Mouse (Mus musculus): ENCODE data around the gene Pcnx.

Gene Pcnx

GRCm38 (mm10) chr12:81904456-81904855, 44.6 kb downstream of the Pcnx start:
- DNase-seq (ENCODE audit: low spot score): no peak

GRCm38 (mm10) chr12:81905865-81906264, 46.0 kb downstream of the Pcnx start:
- DNase-seq (ENCODE audit: low spot score): no peak

- DNase-seq (ENCODE audit: low spot score): no peak
Measured at GRCm38 (mm10) chr12:81907741-81908357, 48.0 kb downstream of the Pcnx start.

GRCm38 (mm10) chr12:81910439-81910838, 50.6 kb downstream of the Pcnx start:
- no peak for DNase-seq (ENCODE audit: low spot score)

- DNase-seq (ENCODE audit: low spot score): peak; percentile 62
Measured at GRCm38 (mm10) chr12:81915176-81915950, 55.5 kb downstream of the Pcnx start.

- DNase-seq (ENCODE audit: low spot score): no peak
Measured at GRCm38 (mm10) chr12:81918346-81918745, 58.5 kb downstream of the Pcnx start.

- no peak for DNase-seq (ENCODE audit: low spot score)
Measured at GRCm38 (mm10) chr12:81918886-81919285, 59.1 kb downstream of the Pcnx start.

GRCm38 (mm10) chr12:81920027-81920426, 60.2 kb downstream of the Pcnx start:
- DNase-seq (ENCODE audit: low spot score): no peak

GRCm38 (mm10) chr12:81920614-81921013, 60.8 kb downstream of the Pcnx start:
- DNase-seq (ENCODE audit: low spot score): no peak

- no peak for DNase-seq (ENCODE audit: low spot score)
Measured at GRCm38 (mm10) chr12:81921785-81922184, 62.0 kb downstream of the Pcnx start.

GRCm38 (mm10) chr12:81922838-81923237, 63.0 kb downstream of the Pcnx start:
- DNase-seq (ENCODE audit: low spot score): no peak

GRCm38 (mm10) chr12:81927163-81927562, 67.3 kb downstream of the Pcnx start:
- DNase-seq (ENCODE audit: low spot score): no peak

- DNase-seq (ENCODE audit: low spot score): no peak
Measured at GRCm38 (mm10) chr12:81927643-81928381, 68.0 kb downstream of the Pcnx start.

GRCm38 (mm10) chr12:81928382-81928770, 68.6 kb downstream of the Pcnx start:
- no peak for DNase-seq (ENCODE audit: low spot score)

- DNase-seq (ENCODE audit: low spot score): no peak
Measured at GRCm38 (mm10) chr12:81932015-81932414, 72.2 kb downstream of the Pcnx start.

GRCm38 (mm10) chr12:81933430-81933829, 73.6 kb downstream of the Pcnx start:
- no peak for DNase-seq (ENCODE audit: low spot score)

- no peak for DNase-seq (ENCODE audit: low spot score)
Measured at GRCm38 (mm10) chr12:81934510-81934909, 74.7 kb downstream of the Pcnx start.

- no peak for DNase-seq (ENCODE audit: low spot score)
Measured at GRCm38 (mm10) chr12:81936066-81936465, 76.2 kb downstream of the Pcnx start.

- no peak for DNase-seq (ENCODE audit: low spot score)
Measured at GRCm38 (mm10) chr12:81941191-81941590, 81.4 kb downstream of the Pcnx start.

GRCm38 (mm10) chr12:81943331-81944062, 83.7 kb downstream of the Pcnx start:
- DNase-seq (ENCODE audit: low spot score): no peak

GRCm38 (mm10) chr12:81949026-81949425, 89.2 kb downstream of the Pcnx start:
- no peak for DNase-seq (ENCODE audit: low spot score)

GRCm38 (mm10) chr12:81950016-81950415, 90.2 kb downstream of the Pcnx start:
- DNase-seq (ENCODE audit: low spot score): no peak
